Mouse (Mus musculus) naive thymus-derived CD4-positive, alpha-beta T cell, adult 2 months (primary cell): ENCODE results near the gene Kcnk3.

Source experiments
- DNase-seq: peaks from one replicate; pipeline ENCODE4 v3.0.0-alpha.2; 2011; ENCODE audit warnings: low read depth

Gene Kcnk3

GRCm38 (mm10) chr5:30588301-30588968 is 465 bp downstream of the Kcnk3 start:
- DNase-seq: no peak

GRCm38 (mm10) chr5:30589069-30589468 is 1.1 kb downstream of the Kcnk3 start:
- DNase-seq: no peak

- no peak for DNase-seq
Observed at GRCm38 (mm10) chr5:30589546-30589945, 1.6 kb downstream of the Kcnk3 start.

- DNase-seq: no peak
Observed at GRCm38 (mm10) chr5:30590231-30590630, 2.3 kb downstream of the Kcnk3 start.

- no peak for DNase-seq
Observed at GRCm38 (mm10) chr5:30591205-30591731, 3.3 kb downstream of the Kcnk3 start.

- no peak for DNase-seq
Observed at GRCm38 (mm10) chr5:30591786-30592185, 3.8 kb downstream of the Kcnk3 start.

- DNase-seq: no peak
Observed at GRCm38 (mm10) chr5:30592279-30592980, 4.5 kb downstream of the Kcnk3 start.

- DNase-seq: no peak
Observed at GRCm38 (mm10) chr5:30593360-30593759, 5.4 kb downstream of the Kcnk3 start.

- no peak for DNase-seq
Observed at GRCm38 (mm10) chr5:30593811-30594504, 6.0 kb downstream of the Kcnk3 start.

GRCm38 (mm10) chr5:30594953-30595560 is 7.1 kb downstream of the Kcnk3 start:
- no peak for DNase-seq

GRCm38 (mm10) chr5:30601397-30601796 is 13.4 kb downstream of the Kcnk3 start:
- no peak for DNase-seq

GRCm38 (mm10) chr5:30603255-30603654 is 15.3 kb downstream of the Kcnk3 start:
- DNase-seq: no peak

GRCm38 (mm10) chr5:30603926-30604325 is 16.0 kb downstream of the Kcnk3 start:
- DNase-seq: no peak

GRCm38 (mm10) chr5:30604769-30605188 is 16.8 kb downstream of the Kcnk3 start:
- DNase-seq: no peak

GRCm38 (mm10) chr5:30605649-30606048 is 17.7 kb downstream of the Kcnk3 start:
- DNase-seq: no peak

GRCm38 (mm10) chr5:30606424-30607073 is 18.6 kb downstream of the Kcnk3 start:
- no peak for DNase-seq

GRCm38 (mm10) chr5:30609094-30609493 is 21.1 kb downstream of the Kcnk3 start:
- no peak for DNase-seq

GRCm38 (mm10) chr5:30609918-30610645 is 22.1 kb downstream of the Kcnk3 start:
- no peak for DNase-seq

GRCm38 (mm10) chr5:30611091-30611490 is 23.1 kb downstream of the Kcnk3 start:
- DNase-seq: no peak

- no peak for DNase-seq
Observed at GRCm38 (mm10) chr5:30611689-30612088, 23.7 kb downstream of the Kcnk3 start.

- DNase-seq: no peak
Observed at GRCm38 (mm10) chr5:30612575-30612974, 24.6 kb downstream of the Kcnk3 start.
